Mouse (Mus musculus) embryonic facial prominence, embryonic 11.5 days (tissue): Measurements from ENCODE around the gene Batf3. TPM values are rescaled to one million over a fixed set of nuclear protein-coding genes. Genes with fewer than 3 reads are reported as not detected.

Experiments used
- ATAC-seq: fragments of 200-750 bp; cut with Nextera tagmentation; replicated peaks from 2 replicates; pipeline ENCODE4 v1.8.0; 2017; ENCODE audit warnings: low read depth; ENCODE audit not compliant: insufficient number of reproducible peaks, low FRiP score, low TSS enrichment
- DNase-seq: peaks from one replicate; pipeline ENCODE4 v3.0.0-alpha.2; 2015; ENCODE audit warnings: low spot score
- H3K27ac ChIP-seq: fragments of 300-500 bp; sonication (generic); replicated peaks from 2 replicates; pipeline ENCODE4 v1.5.1; 2014; ENCODE audit warnings: mild to moderate bottlenecking, low read depth, low read length, control low read depth
- H3K27me3 ChIP-seq: fragments of 300-500 bp; sonication (generic); 2 replicates; pipeline ENCODE4 v1.6.1; 2014; ENCODE audit warnings: mild to moderate bottlenecking, low read length, moderate library complexity, mixed read lengths; ENCODE audit not compliant: control insufficient read depth, insufficient read depth
- H3K36me3 ChIP-seq: fragments of 300-500 bp; sonication (generic); replicated peaks from 2 replicates; pipeline ENCODE4 v1.6.1; 2014; ENCODE audit warnings: low read depth, mild to moderate bottlenecking, low read length, moderate library complexity, mixed read lengths; ENCODE audit not compliant: control insufficient read depth, insufficient read depth
- H3K4me1 ChIP-seq: fragments of 300-500 bp; sonication (generic); 2 replicates; pipeline ENCODE4 v1.6.1; 2014; ENCODE audit warnings: low read length, mixed read lengths; ENCODE audit not compliant: control insufficient read depth, insufficient read depth
- H3K4me2 ChIP-seq: fragments of 300-500 bp; sonication (generic); 2 replicates; pipeline ENCODE4 v1.6.1; 2014; ENCODE audit warnings: low read depth, mild to moderate bottlenecking, control low read depth, low read length, moderate library complexity
- H3K4me3 ChIP-seq: fragments of 300-500 bp; sonication (generic); 2 replicates; pipeline ENCODE4 v1.5.1; 2014; ENCODE audit warnings: low read depth, low read length, control low read depth
- H3K9ac ChIP-seq: fragments of 300-500 bp; sonication (generic); replicated peaks from 2 replicates; pipeline ENCODE4 v1.6.1; 2014; ENCODE audit warnings: mild to moderate bottlenecking, control low read depth, low read length
- H3K9me3 ChIP-seq: fragments of 300-500 bp; sonication (generic); replicated peaks from 2 replicates; pipeline ENCODE4 v1.6.1; 2016; ENCODE audit warnings: mild to moderate bottlenecking, low read length, inconsistent platforms, mixed read lengths; ENCODE audit not compliant: control insufficient read depth
- WGBS: fragments of 180-500 bp; shearing (Covaris S2); extraction: QIAGEN DNeasy Blood & Tissue Kit; methylation state at CpG from one replicate; pipeline ENCODE4 v1.1.7; 2014; 5-methylcytosine and 5-hydroxymethylcytosine counted together
- polyA plus RNA-seq: library from polyadenylated mRNA; unstranded; fragments of >200 nt; fragmentation: Nextera tagmentation; extraction: Ambion mirVana; gene quantifications from 2 replicates; pipeline ENCODE4 v1.2.1, GENCODE M21; 2014

Batf3 gene
- polyA plus RNA-seq, 1 experiment from 2014 or later = 9.8 TPM

GRCm38 (mm10) chr1:191124288-191124687 is 26.6 kb downstream of the Batf3 start:
- H3K4me2 ChIP-seq = no peak overlapping the region
- 67% methylated on average over 4 of the region's 4 CpGs for WGBS
- H3K9ac ChIP-seq = no peak overlapping the region
- no peaks in the 10 kb centered on the region for H3K9me3 ChIP-seq
- DNase-seq = no peak
- ATAC-seq = no peak
- no peak overlapping the region for H3K27ac ChIP-seq
- H3K27me3 ChIP-seq = no peaks in the 10 kb centered on the region
- no peaks in the 10 kb centered on the region for H3K36me3 ChIP-seq
- H3K4me3 ChIP-seq = no peak overlapping the region
- peaks cover 2% of the 10 kb centered on the region; the same call in 1 of the 2 replicates for H3K4me1 ChIP-seq

DNA sequence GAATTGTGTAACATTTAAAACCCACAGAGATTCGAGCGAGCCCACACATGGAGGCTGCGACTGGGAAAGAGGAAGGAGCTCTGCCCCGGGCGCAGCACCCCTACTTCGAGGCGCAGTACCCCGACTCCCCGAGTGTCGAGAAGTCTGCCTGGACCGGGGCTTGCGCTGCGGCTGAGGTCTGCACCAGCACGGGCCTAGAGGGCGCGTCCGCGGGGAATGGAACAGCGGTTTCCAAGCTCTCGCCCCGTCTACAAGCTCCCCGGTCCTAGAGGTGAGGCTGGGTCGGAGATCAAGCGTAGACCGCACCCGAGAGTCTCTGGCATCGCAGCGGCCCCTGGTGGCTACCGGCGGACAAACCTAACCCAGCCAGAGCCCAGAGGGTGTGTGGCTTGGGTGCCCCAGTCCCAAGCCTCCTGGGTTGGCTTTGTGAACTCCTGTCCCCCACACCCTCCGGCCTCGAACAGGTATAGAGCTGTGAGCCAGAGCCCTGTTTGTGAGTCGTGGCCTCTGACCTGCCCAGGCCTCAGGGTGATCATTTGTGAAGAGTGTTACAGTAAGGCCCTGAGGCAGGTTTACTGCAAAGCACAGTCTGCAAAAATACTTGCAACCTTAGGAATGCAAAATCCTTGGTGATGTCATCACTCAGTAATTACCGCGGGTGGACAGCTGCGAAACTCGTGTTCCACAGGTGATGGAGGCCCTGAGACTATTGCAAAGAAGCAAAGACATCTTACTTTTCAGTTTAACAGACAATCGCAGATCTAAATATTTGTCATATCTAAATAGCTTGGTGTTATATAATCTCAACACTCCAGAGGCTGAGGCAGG is 28.4 kb downstream of the Batf3 start:
- Histone ChIP-seq H3K36me3 (no peaks in the 10 kb centered on the region), H3K9ac (peak overlapping the region; percentile 47), H3K4me1 (peaks cover 2% of the 10 kb centered on the region; the same call in 1 of the 2 replicates), H3K27ac (no peak overlapping the region), H3K4me2 (peak overlapping the region; percentile 51), H3K27me3 (no peaks in the 10 kb centered on the region), H3K4me3 (peak overlapping the region; percentile 17; the same call in 1 of the 2 replicates), H3K9me3 (no peaks in the 10 kb centered on the region)
- peak; percentile 78 for ATAC-seq
- peak; percentile 79 for DNase-seq
- 17% methylated on average over 38 of the region's 38 CpGs for WGBS

GRCm38 (mm10) chr1:191131692-191132091 is 34.0 kb downstream of the Batf3 start:
- no peaks in the 10 kb centered on the region for H3K4me1 ChIP-seq
- DNase-seq = no peak
- H3K9ac ChIP-seq = no peak overlapping the region
- no peaks in the 10 kb centered on the region for H3K9me3 ChIP-seq
- no peak overlapping the region for H3K4me2 ChIP-seq
- no peak overlapping the region for H3K27ac ChIP-seq
- no peaks in the 10 kb centered on the region for H3K36me3 ChIP-seq
- 86% methylated on average over 2 of the region's 2 CpGs for WGBS
- no peak for ATAC-seq
- H3K4me3 ChIP-seq = no peak overlapping the region
- H3K27me3 ChIP-seq = no peaks in the 10 kb centered on the region; the same call in 1 of the 2 replicates

DNA sequence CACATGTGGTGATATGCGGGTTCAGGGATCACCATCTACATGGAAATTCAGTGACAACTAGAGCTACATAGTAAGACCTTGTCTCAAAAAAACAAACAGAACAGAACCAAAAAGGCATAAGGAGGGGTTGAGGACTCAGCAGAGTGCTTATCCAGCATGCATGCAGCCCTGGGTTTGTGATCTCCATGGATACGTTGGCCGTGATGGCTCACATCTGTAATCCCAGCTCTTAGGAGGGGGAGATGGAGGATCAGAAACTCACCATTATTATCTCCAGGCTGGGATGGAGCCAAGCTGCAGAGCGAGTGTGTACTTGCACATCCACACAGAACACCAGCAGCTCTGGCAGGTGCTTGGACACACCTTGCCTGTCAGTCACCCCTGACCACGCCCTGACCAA is 34.6 kb downstream of the Batf3 start:
- ATAC-seq (no peak), DNase-seq (no peak)
- no peak overlapping the region for H3K9ac ChIP-seq
- WGBS = 79% methylated on average over 5 of the region's 5 CpGs
- no peak overlapping the region for H3K4me3 ChIP-seq
- H3K27me3 ChIP-seq = no peaks in the 10 kb centered on the region; the same call in 1 of the 2 replicates
- no peaks in the 10 kb centered on the region for H3K36me3 ChIP-seq
- H3K4me2 ChIP-seq = no peak overlapping the region
- no peaks in the 10 kb centered on the region for H3K4me1 ChIP-seq
- H3K9me3 ChIP-seq = no peaks in the 10 kb centered on the region
- no peak overlapping the region for H3K27ac ChIP-seq

DNA sequence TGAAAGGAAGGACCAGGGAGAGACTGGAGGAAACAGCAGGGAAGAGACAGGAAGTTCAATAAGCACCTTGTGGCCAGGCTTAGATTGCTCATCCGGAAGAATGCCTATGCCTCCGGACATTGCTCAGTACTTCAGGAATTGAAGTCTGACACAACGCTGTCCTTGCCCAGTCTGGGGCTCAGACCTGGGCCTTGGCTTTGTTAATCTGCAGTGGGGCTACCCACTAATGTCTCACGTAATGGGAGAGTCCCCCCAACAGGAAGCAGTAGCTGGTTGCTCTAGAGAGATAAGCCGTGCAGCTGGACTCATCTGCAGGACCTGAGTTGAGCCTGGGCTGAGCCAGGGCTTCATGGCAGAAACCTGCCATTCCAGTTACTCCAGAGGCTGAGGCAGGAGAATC is 35.3 kb downstream of the Batf3 start:
- Histone ChIP-seq H3K4me1 (no peaks in the 10 kb centered on the region), H3K27ac (no peak overlapping the region), H3K4me3 (no peak overlapping the region), H3K36me3 (no peaks in the 10 kb centered on the region), H3K9ac (no peak overlapping the region), H3K9me3 (no peaks in the 10 kb centered on the region), H3K4me2 (no peak overlapping the region), H3K27me3 (no peaks in the 10 kb centered on the region; the same call in 1 of the 2 replicates)
- DNase-seq (no peak), ATAC-seq (no peak)
- 83% methylated on average over 5 of the region's 5 CpGs for WGBS

DNA sequence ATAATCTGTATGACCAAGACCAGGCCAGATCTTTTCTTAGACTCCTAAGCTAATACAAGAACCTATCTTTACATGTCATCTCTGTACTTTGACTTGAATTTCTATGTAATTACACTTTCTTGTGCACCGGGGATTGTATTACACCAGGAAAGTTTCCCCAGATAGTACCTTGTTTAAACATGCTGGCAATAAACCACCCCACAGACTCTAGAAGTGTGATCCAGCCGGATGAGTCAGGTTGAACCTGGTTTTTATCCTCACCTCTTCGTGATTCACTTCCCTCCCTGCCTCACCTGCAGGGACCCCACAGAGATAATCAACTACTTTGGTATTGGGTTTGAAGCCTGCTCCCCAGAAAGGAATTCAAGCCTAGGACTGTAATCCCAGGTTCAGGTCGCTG is 37.8 kb downstream of the Batf3 start:
- WGBS = 52% methylated on average over 4 of the region's 4 CpGs
- Histone ChIP-seq H3K27me3 (no peaks in the 10 kb centered on the region; the same call in 1 of the 2 replicates), H3K4me3 (no peak overlapping the region), H3K9ac (no peak overlapping the region), H3K9me3 (no peaks in the 10 kb centered on the region), H3K4me2 (no peak overlapping the region), H3K27ac (no peak overlapping the region), H3K4me1 (no peaks in the 10 kb centered on the region), H3K36me3 (no peaks in the 10 kb centered on the region)
- DNase-seq = no peak
- ATAC-seq = no peak

DNA sequence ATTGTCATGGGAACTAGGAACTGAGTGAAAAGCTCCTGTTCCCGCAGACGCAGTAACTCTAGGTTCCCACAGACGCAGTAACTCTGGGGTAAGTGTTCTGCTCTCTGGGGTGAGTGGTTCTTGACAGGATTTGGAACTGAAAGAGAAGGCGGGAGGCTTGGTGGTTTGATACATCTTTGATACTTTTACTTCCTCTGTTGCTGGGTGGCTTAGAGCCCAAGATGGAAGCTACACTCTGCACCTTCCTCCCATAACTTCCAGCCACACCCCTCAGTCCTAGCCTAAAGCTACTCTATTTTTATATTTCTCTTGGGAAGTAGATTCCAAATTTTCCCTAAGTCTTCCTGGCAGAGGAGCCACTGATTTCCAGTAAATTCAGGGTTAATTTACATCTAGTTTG is 40.8 kb downstream of the Batf3 start:
- ATAC-seq (no peak), DNase-seq (no peak)
- Histone ChIP-seq H3K27ac (no peak overlapping the region), H3K9ac (no peak overlapping the region), H3K27me3 (no peaks in the 10 kb centered on the region; the same call in 1 of the 2 replicates), H3K36me3 (no peaks in the 10 kb centered on the region), H3K9me3 (no peaks in the 10 kb centered on the region), H3K4me3 (no peak overlapping the region), H3K4me1 (no peaks in the 10 kb centered on the region), H3K4me2 (no peak overlapping the region)
- WGBS = 89% methylated on average over 4 of the region's 4 CpGs

- no peaks in the 10 kb centered on the region for H3K4me1 ChIP-seq
- no peak for DNase-seq
- no peak overlapping the region for H3K27ac ChIP-seq
- H3K4me3 ChIP-seq = no peak overlapping the region
- no peaks in the 10 kb centered on the region; the same call in 1 of the 2 replicates for H3K27me3 ChIP-seq
- H3K9ac ChIP-seq = no peak overlapping the region
- 67% methylated on average over 7 of the region's 7 CpGs for WGBS
- H3K36me3 ChIP-seq = no peaks in the 10 kb centered on the region
- ATAC-seq = no peak
- no peaks in the 10 kb centered on the region for H3K9me3 ChIP-seq
- no peak overlapping the region for H3K4me2 ChIP-seq
Measured at GRCm38 (mm10) chr1:191138874-191139495, 41.3 kb downstream of the Batf3 start.
